Mouse (Mus musculus) common myeloid progenitor, adult 5-6 weeks (primary cell): ENCODE data around the gene Dgkd. TPM values are rescaled to one million over a fixed set of nuclear protein-coding genes. Genes with fewer than 3 reads are reported as not detected.

ENCODE experiments used
- total RNA-seq: library from RNA; stranded (forward); fragments of 200-1000, 187-1606 nt; gene quantifications from 2 replicates; pipeline ENCODE4 v1.2.3, GENCODE M21; 2017

Gene Dgkd
- total RNA-seq, 1 experiment from 2014 or later = 39.9 TPM

Other genes starting within 250 kb of the Dgkd start
- gene Inpp5d, start 233.0 kb upstream of the Dgkd start, total RNA-seq = 71.7 and 87.7 TPM in 2 replicates
- 60.4 and 61.7 TPM in 2 replicates for gene Atg16l1, start 97.4 kb upstream of the Dgkd start, total RNA-seq
- gene Sag, start 49.6 kb upstream of the Dgkd start, total RNA-seq = 0.59 and 0.78 TPM in 2 replicates
- 15.7 and 27.8 TPM in 2 replicates for gene Usp40, start 155.3 kb downstream of the Dgkd start, total RNA-seq
- not detected in 2 replicates for gene Ugt1a10, start 202.1 kb downstream of the Dgkd start, total RNA-seq
- gene Ugt1a9, start 217.5 kb downstream of the Dgkd start, total RNA-seq = not detected in 2 replicates
- not detected in 2 replicates for gene Ugt1a8, start 234.5 kb downstream of the Dgkd start, total RNA-seq
- 20.6 and 22.1 TPM in 2 replicates for gene Ugt1a7c, start 241.8 kb downstream of the Dgkd start, total RNA-seq
- gene Ugt1a6b, start 250.0 kb downstream of the Dgkd start, total RNA-seq = 0.91 and 4.2 TPM in 2 replicates